Comparison of ENCODE assay signal across 8 mouse cellular contexts in genomic region chr6:54816388-54817065, GRCm38 (mm10). TPM values are rescaled to one million over a fixed set of nuclear protein-coding genes. Genes with fewer than 3 reads are reported as not detected.
DNase-seq lines count a peak whose midpoint lies in the region; ATAC-seq and TF ChIP-seq lines count a peak whose summit lies in the region.

Gene Znrf2 (plus strand): TSS chr6:54816916.

- H3K36me3 ChIP-seq in hindbrain, embryonic 10.5 days: no peaks in the 10 kb centered on the region
- no peaks in the 10 kb centered on the region for H3K36me3 ChIP-seq in lung, postnatal 0 days (ENCODE audit: insufficient read depth, low read length)

- peak within 1 kb of the TSS; percentile 84 for H3K9ac ChIP-seq in lung, postnatal 0 days (replicated peaks; ENCODE audit: low read depth)

- peak within 1 kb of the TSS; percentile 93 for H3K27ac ChIP-seq in hindbrain, embryonic 10.5 days
- peak within 1 kb of the TSS; percentile 94 for H3K27ac ChIP-seq in lung, postnatal 0 days (ENCODE audit: low read length)

- peak; percentile 91 for DNase-seq in MN1 (ENCODE audit: low spot score)
- DNase-seq in cerebellum, adult 9-10 months: peak; percentile 93
- DNase-seq in hindbrain, embryonic 10.5 days (ENCODE audit: low spot score): peak; percentile 98
- peak; percentile 96 for DNase-seq in layer of hippocampus, adult 9-11 months
- peak; percentile 98 for DNase-seq in lung, postnatal 0 days (ENCODE audit: low spot score)
- DNase-seq in ovary, postnatal 14 days (ENCODE audit: low spot score): peak; percentile 82
- DNase-seq in thymus, postnatal 14 days: peak; percentile 95

- H3K9me3 ChIP-seq in hindbrain, embryonic 10.5 days: no peaks in the 10 kb centered on the region
- H3K9me3 ChIP-seq in lung, postnatal 0 days (ENCODE audit: low read length): no peaks in the 10 kb centered on the region

- no peak for TF ChIP-seq EP300 in lung, postnatal 0 days (IDR thresholded peaks at IDR 0.05)

- peaks cover 34% of the 10 kb centered on the region for H3K4me1 ChIP-seq in hindbrain, embryonic 10.5 days (replicated peaks)
- peaks cover 22% of the 10 kb centered on the region; the same call in 1 of the 2 replicates for H3K4me1 ChIP-seq in lung, postnatal 0 days (ENCODE audit: insufficient read depth, low read depth, low read length)

- H3K4me3 ChIP-seq in hindbrain, embryonic 10.5 days: peak within 1 kb of the TSS; percentile 80
- peak within 1 kb of the TSS; percentile 76 for H3K4me3 ChIP-seq in lung, postnatal 0 days (ENCODE audit: low read depth, low read length)

- peak within 1 kb of the TSS; percentile 84 for H3K4me2 ChIP-seq in lung, postnatal 0 days (replicated peaks; ENCODE audit: low read depth, low read length)

- WGBS in hindbrain, embryonic 10.5 days: under 1% methylated on average over 88 of the region's 88 CpGs
- WGBS in lung, postnatal 0 days: under 1% methylated on average over 47 of the region's 88 CpGs

- TF ChIP-seq CTCF in lung, postnatal 0 days (IDR thresholded peaks at IDR 0.05): peak; percentile 47

- peak; percentile 91 for ATAC-seq in frontal cortex, adult (ENCODE audit: low TSS enrichment)
- peak; percentile 97 for ATAC-seq in lung, postnatal 0 days

- peaks cover 8% of the 10 kb centered on the region; the same call in 1 of the 2 replicates for H3K27me3 ChIP-seq in hindbrain, embryonic 10.5 days (ENCODE audit: insufficient read depth, poor library complexity, severe bottlenecking)
- H3K27me3 ChIP-seq in lung, postnatal 0 days (replicated peaks; ENCODE audit: insufficient read depth, low read length): no peaks in the 10 kb centered on the region

RNA-seq across cellular contexts. Expression of gene Znrf2, which starts in this region (rescaled TPM):
- 2.0 TPM in 2 replicates for polyA plus RNA-seq in hindbrain, embryonic 10.5 days (2016; fragmentation: Nextera tagmentation; extraction: Ambion mirVana)
- 4.6 and 5.7 TPM in 2 replicates for polyA plus RNA-seq in lung, postnatal 0 days (2015; fragmentation: Nextera tagmentation; extraction: Ambion mirVana)

Comparison
In these comparisons a context has a peak if more than half of its experiments do, and no peak if none do; other contexts are left out.
1. Peak in every context shown above with its lines: DNase-seq, ATAC-seq, H3K4me3 ChIP-seq and H3K27ac ChIP-seq.